Mouse (Mus musculus) retina, adult 2 months (tissue): Measurements from ENCODE around the gene Sf3b4.
"Not testable (repeated sequence)": the region's sequence is repeated elsewhere in the genome, so short reads cannot be mapped to it uniquely, and the experiment has no call there.

Source experiments
- DNase-seq: peaks from one replicate; pipeline ENCODE4 v3.0.0-alpha.2; 2012; ENCODE audit warnings: low read depth, low spot score

Gene Sf3b4

DNA sequence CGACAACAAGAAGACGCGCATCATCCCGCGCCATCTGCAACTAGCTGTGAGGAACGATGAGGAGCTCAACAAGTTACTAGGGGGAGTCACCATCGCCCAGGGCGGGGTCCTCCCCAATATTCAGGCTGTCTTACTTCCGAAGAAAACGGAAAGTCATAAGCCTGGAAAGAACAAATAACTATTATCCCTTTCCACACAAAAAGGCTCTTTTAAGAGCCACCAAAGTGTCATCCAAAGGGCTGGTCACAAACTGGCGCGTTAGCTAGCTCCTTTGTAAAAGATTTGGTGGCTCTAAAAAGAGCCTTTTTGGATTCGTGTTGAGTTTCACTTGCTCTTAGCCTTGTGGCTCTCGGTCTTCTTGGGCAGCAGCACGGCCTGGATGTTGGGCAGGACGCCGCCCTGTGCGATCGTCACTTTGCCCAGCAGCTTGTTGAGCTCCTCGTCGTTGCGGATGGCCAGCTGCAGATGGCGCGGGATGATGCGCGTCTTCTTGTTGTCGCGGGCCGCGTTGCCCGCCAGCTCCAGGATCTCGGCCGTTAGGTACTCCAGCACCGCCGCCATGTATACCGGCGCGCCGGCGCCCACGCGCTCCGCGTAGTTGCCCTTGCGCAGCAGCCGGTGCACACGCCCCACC lies 48.1 kb downstream of the Sf3b4 start:
- DNase-seq, result not testable (repeated sequence)

DNA sequence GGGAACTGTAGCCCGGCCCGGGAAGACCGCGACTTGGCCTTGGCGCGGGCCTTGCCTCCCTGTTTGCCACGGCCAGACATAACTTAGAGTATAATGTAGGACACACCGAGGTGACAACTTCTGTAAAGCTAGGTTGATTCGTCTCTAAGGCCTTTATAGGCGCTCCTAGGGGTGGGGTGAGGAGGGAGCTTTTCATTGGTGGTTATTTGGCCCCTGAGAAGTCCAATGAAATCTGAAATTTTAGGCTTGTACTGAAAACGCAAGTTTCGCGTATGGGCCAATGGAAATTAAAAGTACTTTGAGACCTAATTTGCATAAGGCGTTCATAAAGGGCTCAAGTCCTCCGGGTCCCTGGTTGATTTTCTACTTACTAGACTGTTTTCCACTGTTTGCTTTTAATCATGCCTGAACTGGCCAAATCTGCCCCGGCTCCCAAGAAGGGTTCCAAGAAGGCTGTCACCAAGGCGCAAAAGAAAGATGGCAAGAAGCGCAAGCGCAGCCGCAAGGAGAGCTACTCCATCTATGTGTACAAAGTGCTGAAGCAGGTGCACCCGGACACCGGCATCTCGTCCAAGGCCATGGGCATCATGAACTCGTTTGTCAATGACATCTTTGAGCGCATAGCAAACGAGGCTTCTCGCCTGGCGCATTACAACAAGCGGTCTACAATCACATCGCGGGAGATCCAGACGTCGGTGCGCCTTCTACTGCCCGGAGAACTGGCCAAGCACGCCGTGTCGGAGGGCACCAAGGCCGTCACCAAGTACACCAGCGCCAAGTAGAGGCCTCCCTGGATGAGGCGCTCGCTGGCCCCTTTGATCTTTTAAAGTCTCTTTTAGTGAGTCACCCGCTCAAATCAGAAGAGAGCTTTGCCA lies 48.9 kb downstream of the Sf3b4 start, which contains the start of the genes Hist2h2ac and Hist2h2be:
Hist2h2ac (minus strand) TSS at position 116 of the 875 bp plus-strand sequence.
Hist2h2be (plus strand) TSS at position 355 of the 875 bp plus-strand sequence.
- DNase-seq, result no peak

DNA sequence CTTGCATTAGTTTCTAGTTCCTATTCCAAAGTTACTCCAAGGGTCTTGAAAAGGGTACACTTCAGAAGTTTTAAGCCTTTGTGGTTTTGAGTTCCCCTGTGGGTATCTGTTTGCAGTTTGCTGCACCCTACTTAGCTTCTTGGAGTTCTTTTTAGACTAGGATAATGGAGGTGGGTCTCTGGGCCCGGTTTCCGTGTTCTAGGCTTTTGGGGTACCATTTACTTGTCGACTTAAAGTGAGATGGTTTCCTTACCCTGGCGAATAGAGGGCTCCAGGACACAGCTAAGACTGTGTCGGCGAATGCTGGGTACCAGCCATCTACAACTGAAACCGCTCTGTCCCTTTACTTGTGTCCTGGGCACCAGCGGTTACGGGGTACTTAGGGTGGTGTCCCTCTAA lies 49.5 kb downstream of the Sf3b4 start:
- DNase-seq, result no peak

DNA sequence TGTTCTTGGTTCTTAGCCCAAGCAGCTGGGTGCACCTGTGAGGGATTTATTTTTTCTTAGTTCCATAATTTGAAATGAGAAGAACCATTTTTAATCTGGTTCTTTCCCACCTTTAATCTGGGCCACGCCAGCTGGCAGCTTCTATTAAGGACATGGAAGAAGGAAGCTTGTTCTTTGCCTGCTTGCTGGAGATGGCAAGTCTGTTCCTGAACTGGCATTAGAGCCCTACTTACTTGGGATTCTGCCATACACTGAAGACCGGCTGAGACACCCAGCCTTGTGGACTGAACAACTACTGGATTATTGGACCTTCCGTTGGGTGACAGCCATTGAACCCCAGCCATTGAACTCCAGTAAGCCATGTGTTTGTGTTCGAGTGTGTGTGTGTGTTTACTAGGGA lies 50.6 kb downstream of the Sf3b4 start:
- no peak for DNase-seq

DNA sequence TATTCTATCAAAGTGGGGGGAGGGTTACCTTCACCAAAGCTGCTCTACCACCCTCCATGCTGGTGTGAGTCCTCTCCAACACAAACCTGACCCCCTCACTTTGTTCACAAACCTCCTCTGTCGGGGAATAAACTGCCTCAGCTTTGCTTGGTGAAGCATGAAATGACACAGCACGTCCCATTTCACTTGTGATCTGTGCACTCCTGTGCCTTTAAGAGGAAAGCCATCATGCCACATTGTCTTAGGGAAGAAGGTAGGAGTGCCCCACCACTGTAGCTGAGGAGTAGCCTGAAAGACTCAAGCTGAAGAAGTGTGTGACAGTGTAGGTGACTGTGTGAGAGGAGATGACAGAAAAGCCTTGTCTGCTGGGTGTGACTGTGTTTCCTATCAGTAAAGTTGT lies 53.3 kb downstream of the Sf3b4 start:
- no peak for DNase-seq
